Mouse (Mus musculus): Measurements from ENCODE around the gene Nxpe2.

Gene Nxpe2

GRCm38 (mm10) chr9:48353148-48353698, at the start of gene Nxpe2:
TSS of gene Nxpe2 (minus strand) at chr9:48353454.
- no peak for ATAC-seq (ENCODE audit: insufficient number of reproducible peaks, low FRiP score, low TSS enrichment)

- ATAC-seq (ENCODE audit: insufficient number of reproducible peaks, low FRiP score, low TSS enrichment): no peak
These were observed 36.7 kb upstream of the Nxpe2 start for GRCm38 (mm10) chr9:48389983-48390382.

DNA sequence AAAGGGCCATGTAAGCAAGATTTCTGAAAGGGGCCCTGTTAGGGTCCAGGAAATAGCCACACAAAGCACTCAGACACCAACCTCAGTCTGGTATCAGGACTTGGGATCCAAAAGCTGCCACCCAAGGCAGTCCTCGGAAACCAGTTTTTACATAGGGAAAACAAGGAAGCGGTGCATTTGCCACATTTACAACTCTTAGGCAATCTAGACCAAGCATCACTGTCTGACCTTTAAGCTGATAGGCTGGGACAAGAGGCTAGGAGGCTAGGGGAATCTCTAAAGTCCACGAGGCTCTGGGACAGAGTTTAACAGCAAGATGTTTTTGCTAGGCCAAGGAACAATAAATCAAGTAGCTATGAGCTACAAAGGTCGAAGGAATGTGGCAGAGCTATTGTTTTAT, 35.2 kb upstream of the Nxpe2 start:
- ATAC-seq (ENCODE audit: insufficient number of reproducible peaks, low FRiP score, low TSS enrichment): no peak

DNA sequence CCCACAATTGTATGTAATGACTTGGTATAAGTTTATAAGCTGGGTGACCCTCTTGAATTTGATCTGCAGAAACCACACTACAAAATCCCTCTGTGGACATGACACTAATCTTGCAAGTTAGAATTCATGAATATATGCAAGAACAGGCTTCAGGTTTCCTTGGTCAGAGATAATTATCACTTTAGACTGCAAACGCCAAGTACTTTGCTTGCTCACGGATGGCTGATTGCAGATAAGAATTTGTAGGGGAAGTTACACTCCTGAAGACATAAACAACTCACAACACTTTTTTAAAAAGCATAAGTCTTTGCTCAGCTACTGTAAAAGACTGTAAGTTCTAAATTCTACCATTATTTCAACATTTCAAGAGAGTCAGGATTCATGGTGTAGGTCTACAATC, 21.1 kb upstream of the Nxpe2 start:
- no peak for ATAC-seq (ENCODE audit: insufficient number of reproducible peaks, low FRiP score, low TSS enrichment)

DNA sequence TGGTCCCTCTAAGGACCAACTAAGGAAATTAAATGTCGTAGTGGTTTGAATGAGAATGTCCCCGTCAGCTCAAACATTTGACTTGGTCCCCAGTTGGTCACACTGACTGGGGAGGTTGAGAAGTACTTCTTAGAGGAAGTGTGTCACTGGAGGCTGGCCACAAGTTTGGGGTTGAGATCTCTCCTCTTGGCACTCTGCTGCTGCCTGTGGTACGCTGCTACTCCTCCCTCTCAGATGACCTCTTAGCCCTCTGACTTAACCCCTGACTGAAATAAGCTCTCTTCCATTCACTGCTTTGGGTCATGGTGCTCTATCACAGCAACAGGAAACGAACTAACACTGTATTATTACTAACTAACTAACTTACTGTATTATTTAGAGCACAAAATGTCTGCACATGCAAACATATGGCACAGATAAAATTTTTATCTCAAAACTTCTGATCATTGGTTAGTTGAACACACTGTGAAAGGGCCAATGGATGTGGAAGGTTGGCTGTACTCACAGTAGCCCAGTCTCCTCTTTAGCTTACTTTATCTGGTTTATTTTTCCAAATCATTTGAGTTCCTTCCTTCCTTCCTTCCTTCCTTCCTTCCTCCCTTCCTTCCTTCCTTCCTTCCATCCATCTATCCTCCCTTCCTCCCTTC, 20.1 kb upstream of the Nxpe2 start:
- ATAC-seq (ENCODE audit: insufficient number of reproducible peaks, low FRiP score, low TSS enrichment): no peak

- no peak for ATAC-seq (ENCODE audit: insufficient number of reproducible peaks, low FRiP score, low TSS enrichment)
These were observed 9.5 kb upstream of the Nxpe2 start for GRCm38 (mm10) chr9:48362743-48363142.

- ATAC-seq (ENCODE audit: insufficient number of reproducible peaks, low FRiP score, low TSS enrichment): no peak
These were observed 8.8 kb upstream of the Nxpe2 start for GRCm38 (mm10) chr9:48361815-48362631.

GRCm38 (mm10) chr9:48360826-48361225, 7.6 kb upstream of the Nxpe2 start:
- ATAC-seq (ENCODE audit: insufficient number of reproducible peaks, low FRiP score, low TSS enrichment): no peak

DNA sequence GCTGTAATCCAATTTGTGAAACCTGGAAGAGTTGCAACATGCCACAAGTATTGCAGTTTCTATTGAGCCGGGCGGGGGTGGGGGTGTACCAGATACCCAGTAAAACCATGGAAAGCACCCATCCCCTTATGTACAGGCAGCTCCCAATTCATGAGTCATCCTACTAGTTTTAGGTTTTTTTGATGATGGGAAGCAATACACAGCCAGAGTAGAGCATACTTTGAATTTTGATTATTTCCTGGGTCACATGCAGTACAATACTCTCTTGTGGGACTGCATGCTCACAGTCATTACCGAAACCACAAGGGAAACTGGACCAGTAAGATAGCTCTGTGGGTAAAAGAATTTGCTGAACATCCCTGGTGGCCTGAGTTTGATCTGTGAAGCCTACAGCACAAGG, 3.8 kb upstream of the Nxpe2 start:
- ATAC-seq (ENCODE audit: insufficient number of reproducible peaks, low FRiP score, low TSS enrichment): no peak

DNA sequence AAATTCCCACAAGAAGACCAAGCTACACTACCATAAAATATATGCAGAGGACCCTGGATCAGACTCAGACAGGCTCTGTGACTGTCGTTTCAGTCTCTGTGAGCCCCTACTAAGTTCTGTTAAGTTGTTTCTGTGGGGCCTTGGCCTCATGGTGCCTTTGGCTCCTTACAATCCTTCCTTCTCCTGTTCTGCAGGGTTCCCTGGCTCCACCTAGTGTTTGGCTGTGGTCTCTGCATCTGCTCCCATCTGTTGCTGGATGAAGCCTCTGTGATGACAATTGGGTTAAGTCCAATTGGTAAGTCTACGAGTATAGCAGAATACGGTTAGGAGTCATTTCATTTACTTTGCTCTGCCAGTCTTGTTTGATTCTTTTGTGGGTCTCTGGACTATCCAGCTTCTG, 1.5 kb upstream of the Nxpe2 start:
- no peak for ATAC-seq (ENCODE audit: insufficient number of reproducible peaks, low FRiP score, low TSS enrichment)

DNA sequence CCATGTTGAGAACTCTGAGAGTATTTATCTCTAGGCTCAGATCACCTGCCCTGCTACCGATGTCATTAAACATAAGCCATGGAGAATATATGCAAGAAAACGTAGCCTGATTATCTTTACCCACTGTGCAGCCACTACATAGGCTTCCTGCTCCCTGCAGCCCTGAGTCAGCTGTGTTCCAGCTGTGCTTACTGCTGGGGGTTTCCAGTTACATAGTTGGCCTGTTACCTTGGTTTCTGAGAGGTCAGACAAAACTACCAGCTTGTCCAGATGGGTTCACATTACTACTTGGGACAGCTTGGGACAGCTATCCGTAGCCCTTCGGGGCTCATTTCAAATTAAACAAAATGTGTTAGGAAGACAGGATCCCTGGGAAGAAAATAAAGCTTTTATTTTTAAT, 868 bp upstream of the Nxpe2 start:
- no peak for ATAC-seq (ENCODE audit: insufficient number of reproducible peaks, low FRiP score, low TSS enrichment)

GRCm38 (mm10) chr9:48345866-48346265, 7.4 kb downstream of the Nxpe2 start:
- ATAC-seq (ENCODE audit: insufficient number of reproducible peaks, low FRiP score, low TSS enrichment): no peak

GRCm38 (mm10) chr9:48345456-48345855, 7.8 kb downstream of the Nxpe2 start:
- ATAC-seq (ENCODE audit: insufficient number of reproducible peaks, low FRiP score, low TSS enrichment): no peak

GRCm38 (mm10) chr9:48340708-48341380, 12.4 kb downstream of the Nxpe2 start:
- no peak for ATAC-seq (ENCODE audit: insufficient number of reproducible peaks, low FRiP score, low TSS enrichment)

GRCm38 (mm10) chr9:48339563-48339962, 13.7 kb downstream of the Nxpe2 start:
- no peak for ATAC-seq (ENCODE audit: insufficient number of reproducible peaks, low FRiP score, low TSS enrichment)

DNA sequence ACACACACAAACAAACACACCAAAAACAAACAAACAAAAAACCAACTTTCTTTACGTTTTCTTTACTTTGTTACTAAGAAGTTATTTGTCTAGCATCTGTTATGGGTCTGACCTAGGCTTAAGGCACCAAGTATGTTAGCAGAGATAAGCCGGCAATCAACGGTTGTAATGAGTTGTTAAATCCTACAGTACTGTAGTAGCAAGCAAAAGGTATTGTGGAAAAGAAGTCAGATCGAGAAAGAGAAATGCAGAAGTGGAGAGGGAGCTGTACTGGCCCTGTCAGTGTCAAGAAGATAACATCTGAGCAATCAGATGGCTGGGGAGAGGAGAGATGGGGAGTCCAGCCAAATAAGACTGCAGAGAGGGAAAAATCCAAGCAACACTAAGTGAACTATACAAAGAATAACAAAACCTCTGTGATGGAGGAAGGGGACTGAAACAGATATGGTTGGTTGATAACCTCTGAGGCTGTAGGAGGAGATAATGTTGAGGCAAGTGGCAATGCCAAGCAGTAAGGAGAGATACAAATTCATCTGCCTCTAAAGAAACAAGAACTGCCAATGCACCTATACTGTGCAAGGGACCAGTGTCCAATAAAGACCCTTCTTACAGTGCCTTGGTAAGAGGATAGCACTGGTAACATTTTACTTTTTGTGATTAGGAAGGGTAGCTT, 14.3 kb downstream of the Nxpe2 start:
- ATAC-seq (ENCODE audit: insufficient number of reproducible peaks, low FRiP score, low TSS enrichment): no peak

DNA sequence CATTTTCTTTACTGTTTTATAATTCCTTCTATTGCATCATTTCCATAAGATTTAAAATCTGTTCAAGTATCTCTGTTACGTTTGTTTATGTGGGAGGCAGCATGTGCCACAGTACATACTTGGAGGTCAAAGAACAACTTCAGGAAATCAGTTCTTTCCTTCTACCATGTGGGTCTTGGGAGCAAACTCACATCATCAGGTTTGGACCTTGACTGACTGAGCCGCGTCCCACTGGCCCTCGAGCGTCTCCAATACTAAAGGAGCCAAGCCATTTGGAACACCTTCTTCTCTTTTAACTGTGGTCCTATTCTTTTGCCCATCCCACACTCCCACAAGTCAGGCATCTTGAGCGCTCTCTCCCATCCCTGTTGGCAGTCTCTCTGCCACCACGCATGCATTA, 23.7 kb downstream of the Nxpe2 start:
- no peak for ATAC-seq (ENCODE audit: insufficient number of reproducible peaks, low FRiP score, low TSS enrichment)

GRCm38 (mm10) chr9:48326338-48326737, 26.9 kb downstream of the Nxpe2 start:
- ATAC-seq (ENCODE audit: insufficient number of reproducible peaks, low FRiP score, low TSS enrichment): no peak

DNA sequence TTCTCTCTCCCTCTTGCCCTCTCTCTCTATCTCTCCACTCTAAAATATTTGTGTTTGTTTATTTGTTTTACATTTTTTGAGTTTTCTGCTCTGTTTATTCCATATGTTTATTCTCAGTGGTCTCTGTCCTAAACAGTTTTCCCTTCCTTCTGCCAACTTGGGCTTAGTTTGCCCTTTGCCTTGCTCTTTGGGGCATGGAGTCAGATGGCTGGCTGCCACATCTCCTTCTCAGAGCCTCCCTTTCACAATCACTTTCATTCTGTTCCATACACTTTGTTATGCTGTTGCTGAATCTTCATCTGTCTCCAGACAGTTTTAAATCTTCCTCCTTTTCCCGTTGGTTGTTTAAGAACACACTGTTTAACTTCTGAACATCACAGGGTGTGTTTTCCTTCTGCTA, 37.4 kb downstream of the Nxpe2 start:
- no peak for ATAC-seq (ENCODE audit: insufficient number of reproducible peaks, low FRiP score, low TSS enrichment)

GRCm38 (mm10) chr9:48314194-48314593, 39.1 kb downstream of the Nxpe2 start:
- ATAC-seq (ENCODE audit: insufficient number of reproducible peaks, low FRiP score, low TSS enrichment): no peak

DNA sequence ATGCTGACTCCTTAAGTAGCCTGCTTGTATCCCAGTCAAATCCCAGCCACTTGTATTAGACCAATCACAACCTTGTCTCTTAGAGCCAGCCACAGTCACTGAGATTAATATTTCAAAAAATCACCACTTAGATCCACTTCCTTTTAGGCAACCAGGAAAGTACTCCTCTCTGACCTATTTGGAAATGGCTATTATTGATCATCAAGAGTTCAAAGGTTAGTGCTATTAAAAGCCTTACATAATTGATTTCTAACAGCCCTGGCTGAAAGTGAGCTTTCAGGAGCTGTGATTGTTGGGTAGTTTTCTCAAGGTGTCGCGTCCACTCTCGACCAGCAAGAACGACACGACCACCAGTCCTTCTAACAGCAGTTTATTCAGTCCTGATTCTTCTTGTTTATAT, 42.0 kb downstream of the Nxpe2 start:
- ATAC-seq (ENCODE audit: insufficient number of reproducible peaks, low FRiP score, low TSS enrichment): no peak

Measured in cerebellum, adult (tissue).